Mouse (Mus musculus): ENCODE data around the gene Il21r. TPM values are rescaled to one million over a fixed set of nuclear protein-coding genes. Genes with fewer than 3 reads are reported as not detected.
A peak's percentile ranks its signal among the peaks of the same experiment; 100 is the strongest.

Gene Il21r
- polyA plus RNA-seq, 1 experiment from 2014 or later: 0.18 TPM

DNA sequence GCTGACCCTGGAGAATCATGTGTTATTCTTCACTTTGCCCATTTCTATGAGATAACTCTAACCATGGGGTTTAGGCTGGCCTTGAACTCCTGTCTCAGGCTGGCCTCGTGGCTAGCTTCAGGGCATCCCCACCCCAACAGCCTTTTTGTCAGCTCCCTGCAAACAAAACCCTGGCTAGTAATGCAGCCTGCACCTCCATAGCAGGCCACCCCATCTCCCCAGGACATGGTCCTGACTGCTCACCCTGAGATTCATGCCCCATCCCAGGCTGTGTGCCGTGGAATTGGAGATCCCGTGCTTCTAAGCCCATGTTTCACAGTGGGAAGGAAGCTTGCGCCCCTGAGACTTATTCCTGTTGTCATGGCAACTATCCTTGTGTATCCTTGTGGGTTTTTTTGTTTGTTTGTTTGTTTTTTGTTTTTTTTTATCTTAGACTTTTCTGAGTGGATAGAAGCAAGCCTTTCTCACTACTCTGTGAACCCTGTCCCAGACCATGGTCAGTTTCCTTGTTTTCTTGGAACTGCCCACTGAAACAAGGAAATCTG, 44.8 kb upstream of the Il21r start:
- ATAC-seq (replicated peaks; ENCODE audit: low FRiP score, low read depth): no peak
- Histone ChIP-seq H3K9ac (ENCODE audit: low read depth, low read length) (no peak overlapping the region), H3K4me2 (ENCODE audit: low read length) (no peak overlapping the region), H3K9me3 (replicated peaks; ENCODE audit: low read length) (no peaks in the 10 kb centered on the region), H3K36me3 (ENCODE audit: insufficient read depth, low read length) (no peaks in the 10 kb centered on the region), H3K27me3 (ENCODE audit: insufficient read depth, low read length) (no peaks in the 10 kb centered on the region), H3K4me3 (replicated peaks; ENCODE audit: low read depth, low read length) (no peak overlapping the region), H3K27ac (peak overlapping the region; percentile 5), H3K4me1 (replicated peaks; ENCODE audit: insufficient read depth, low read length) (peaks cover 11% of the 10 kb centered on the region; the same call in 1 of the 2 replicates)
- 69% methylated on average over 4 of the region's 4 CpGs for WGBS
- TF ChIP-seq CTCF (IDR thresholded peaks at IDR 0.05; ENCODE audit: low read depth): no peak
- no peak for DNase-seq (ENCODE audit: low spot score)

DNA sequence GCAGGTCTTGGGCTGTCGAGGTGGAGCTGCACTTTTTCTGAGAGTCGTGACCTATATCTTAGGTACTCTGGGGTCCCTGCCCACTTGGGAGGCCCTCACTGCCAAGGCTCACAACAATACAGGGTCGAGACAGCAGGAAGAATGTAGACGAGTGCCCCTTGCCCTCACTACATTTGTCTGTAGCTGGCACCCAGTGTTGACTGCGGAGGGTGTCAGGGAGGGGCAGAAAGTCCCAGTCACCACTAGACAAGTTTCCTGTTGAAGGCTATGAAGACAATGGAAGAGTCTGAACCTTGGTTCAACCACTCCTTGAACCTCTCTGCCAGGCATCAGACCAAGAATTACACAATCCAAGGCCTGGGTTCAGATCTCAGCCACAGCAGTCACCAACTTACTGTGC, 44.2 kb upstream of the Il21r start:
- Histone ChIP-seq H3K4me3 (replicated peaks; ENCODE audit: low read depth, low read length) (no peak overlapping the region), H3K9me3 (replicated peaks; ENCODE audit: low read length) (no peaks in the 10 kb centered on the region), H3K9ac (ENCODE audit: low read depth, low read length) (no peak overlapping the region), H3K27me3 (ENCODE audit: insufficient read depth, low read length) (no peaks in the 10 kb centered on the region), H3K4me1 (replicated peaks; ENCODE audit: insufficient read depth, low read length) (peaks cover 11% of the 10 kb centered on the region; the same call in 1 of the 2 replicates), H3K27ac (no peak overlapping the region; the same call in 1 of the 2 replicates), H3K4me2 (ENCODE audit: low read length) (no peak overlapping the region), H3K36me3 (ENCODE audit: insufficient read depth, low read length) (no peaks in the 10 kb centered on the region)
- DNase-seq (ENCODE audit: low spot score): no peak
- ATAC-seq (replicated peaks; ENCODE audit: low FRiP score, low read depth): no peak
- no peak for TF ChIP-seq CTCF (IDR thresholded peaks at IDR 0.05; ENCODE audit: low read depth)
- 52% methylated on average over 5 of the region's 5 CpGs for WGBS

DNA sequence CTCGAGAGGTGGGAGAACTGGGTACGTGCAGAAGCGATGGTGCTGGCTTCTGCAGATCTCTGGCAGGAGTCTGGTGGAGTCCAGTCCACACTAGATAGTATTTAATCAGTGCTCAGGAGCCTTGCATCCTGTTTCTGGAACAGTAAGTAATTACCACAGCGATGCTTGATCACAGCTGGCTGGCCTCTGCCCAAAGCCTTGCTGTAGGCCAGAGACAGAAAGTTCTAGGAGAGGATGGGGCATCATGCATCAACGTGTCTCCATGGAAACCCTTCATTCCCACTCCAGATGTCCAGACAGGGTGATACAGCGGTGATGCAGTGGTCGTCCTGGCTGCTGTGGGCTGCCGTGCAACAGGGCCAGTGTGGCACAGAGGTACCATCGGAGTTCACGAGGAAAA, 43.7 kb upstream of the Il21r start:
- Histone ChIP-seq H3K4me3 (replicated peaks; ENCODE audit: low read depth, low read length) (no peak overlapping the region), H3K36me3 (ENCODE audit: insufficient read depth, low read length) (no peaks in the 10 kb centered on the region), H3K9me3 (replicated peaks; ENCODE audit: low read length) (no peaks in the 10 kb centered on the region), H3K27me3 (ENCODE audit: insufficient read depth, low read length) (no peaks in the 10 kb centered on the region), H3K9ac (ENCODE audit: low read depth, low read length) (no peak overlapping the region), H3K27ac (no peak overlapping the region), H3K4me1 (replicated peaks; ENCODE audit: insufficient read depth, low read length) (peaks cover 11% of the 10 kb centered on the region; the same call in 1 of the 2 replicates), H3K4me2 (ENCODE audit: low read length) (no peak overlapping the region)
- no peak for TF ChIP-seq CTCF (IDR thresholded peaks at IDR 0.05; ENCODE audit: low read depth)
- no peak for ATAC-seq (replicated peaks; ENCODE audit: low FRiP score, low read depth)
- 81% methylated on average over 10 of the region's 10 CpGs for WGBS
- no peak for DNase-seq (ENCODE audit: low spot score)

DNA sequence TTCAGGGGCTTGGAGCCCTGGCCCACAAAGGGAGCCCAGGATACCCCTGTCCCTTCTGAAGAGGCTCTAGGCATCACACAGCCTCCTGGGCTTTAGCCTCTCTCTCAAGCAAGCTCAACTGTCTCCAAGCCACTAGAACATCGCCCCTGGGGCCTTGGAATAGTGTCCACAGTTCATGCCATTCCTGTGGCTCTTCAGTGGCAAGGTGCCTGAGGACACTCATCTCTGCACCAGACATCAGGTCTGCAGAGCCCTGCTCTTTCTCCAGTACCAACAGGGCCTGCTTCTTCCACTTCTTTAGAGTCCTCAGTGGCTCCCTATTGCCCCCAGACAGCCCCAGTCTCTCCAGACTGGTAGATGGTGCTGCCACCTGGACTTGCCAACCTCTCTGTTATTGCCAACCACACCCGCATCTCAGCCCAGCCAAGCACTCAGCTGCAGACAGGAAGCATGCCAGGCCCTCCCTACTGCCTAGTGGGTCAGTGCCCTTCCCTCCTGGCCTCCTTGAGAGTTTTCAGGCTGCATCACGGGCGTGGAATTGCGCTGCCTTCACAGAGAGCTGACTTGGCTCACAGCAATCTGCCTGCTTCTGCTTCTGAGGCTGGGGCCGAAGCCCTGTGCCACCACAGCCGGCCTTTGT, 43.0 kb upstream of the Il21r start:
- 0 out of 2 replicates have a peak overlapping the region, but pooled peaks have one; percentile 8 for H3K27ac ChIP-seq

DNA sequence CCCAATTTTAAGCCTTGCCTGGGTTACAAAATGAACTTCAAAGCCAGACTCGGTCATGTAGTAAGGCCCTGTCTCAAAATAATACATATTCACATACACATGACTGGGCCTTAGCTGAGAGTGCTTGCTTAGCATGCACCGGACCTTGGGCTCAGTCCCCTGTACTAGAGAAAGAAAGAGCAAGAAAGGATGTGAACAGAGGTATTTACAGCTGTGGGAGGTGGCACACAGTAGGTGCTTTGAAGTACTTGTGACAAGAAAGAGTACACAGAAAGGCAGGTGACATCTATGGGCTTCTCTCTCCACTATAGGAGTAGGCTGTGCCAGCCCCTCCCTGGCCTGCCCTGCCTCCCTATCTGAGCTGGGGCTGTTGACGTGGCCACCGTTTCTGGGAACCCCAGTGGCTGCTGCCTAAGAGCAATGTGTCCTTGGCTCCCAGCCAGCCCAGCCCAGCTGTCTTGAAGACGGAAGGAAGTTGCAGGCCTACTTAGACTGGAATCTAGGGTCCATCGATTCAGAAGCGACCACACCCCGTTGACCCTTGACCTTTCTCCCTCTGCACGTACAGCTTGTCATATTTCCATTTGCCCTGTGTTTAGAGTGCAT, 42.0 kb upstream of the Il21r start:
- Histone ChIP-seq H3K27ac (no peak overlapping the region), H3K36me3 (ENCODE audit: insufficient read depth, low read length) (0 out of 2 replicates have a peak, but pooled peaks cover 11% of the 10 kb centered on the region), H3K9ac (ENCODE audit: low read depth, low read length) (no peak overlapping the region), H3K4me2 (ENCODE audit: low read length) (no peak overlapping the region), H3K27me3 (ENCODE audit: insufficient read depth, low read length) (no peaks in the 10 kb centered on the region), H3K4me3 (replicated peaks; ENCODE audit: low read depth, low read length) (no peak overlapping the region), H3K4me1 (replicated peaks; ENCODE audit: insufficient read depth, low read length) (peaks cover 11% of the 10 kb centered on the region; the same call in 1 of the 2 replicates), H3K9me3 (replicated peaks; ENCODE audit: low read length) (no peaks in the 10 kb centered on the region)
- no peak for TF ChIP-seq CTCF (IDR thresholded peaks at IDR 0.05; ENCODE audit: low read depth)
- ATAC-seq (replicated peaks; ENCODE audit: low FRiP score, low read depth) (peak; percentile 44; the same call in 1 of the 2 replicates), DNase-seq (ENCODE audit: low spot score) (peak; percentile 68)
- WGBS: 41% methylated on average over 9 of the region's 9 CpGs

More for the DNA sequence above, 43.0 kb upstream of the Il21r start:
- H3K4me1 ChIP-seq (replicated peaks; ENCODE audit: insufficient read depth, low read length): peaks cover 11% of the 10 kb centered on the region; the same call in 1 of the 2 replicates
- DNase-seq (ENCODE audit: low spot score) (no peak), ATAC-seq (replicated peaks; ENCODE audit: low FRiP score, low read depth) (no peak)
- H3K27me3 ChIP-seq (ENCODE audit: insufficient read depth, low read length): no peaks in the 10 kb centered on the region
- H3K4me2 ChIP-seq (ENCODE audit: low read length): no peak overlapping the region
- H3K4me3 ChIP-seq (replicated peaks; ENCODE audit: low read depth, low read length): no peak overlapping the region
- TF ChIP-seq CTCF (IDR thresholded peaks at IDR 0.05; ENCODE audit: low read depth): no peak
- 76% methylated on average over 7 of the region's 7 CpGs for WGBS
- 0 out of 2 replicates have a peak, but pooled peaks cover 6% of the 10 kb centered on the region for H3K36me3 ChIP-seq (ENCODE audit: insufficient read depth, low read length)
- 0 out of 2 replicates have a peak overlapping the region, but pooled peaks have one; percentile 4 for H3K9ac ChIP-seq (ENCODE audit: low read depth, low read length)
- H3K9me3 ChIP-seq (replicated peaks; ENCODE audit: low read length): no peaks in the 10 kb centered on the region

DNA sequence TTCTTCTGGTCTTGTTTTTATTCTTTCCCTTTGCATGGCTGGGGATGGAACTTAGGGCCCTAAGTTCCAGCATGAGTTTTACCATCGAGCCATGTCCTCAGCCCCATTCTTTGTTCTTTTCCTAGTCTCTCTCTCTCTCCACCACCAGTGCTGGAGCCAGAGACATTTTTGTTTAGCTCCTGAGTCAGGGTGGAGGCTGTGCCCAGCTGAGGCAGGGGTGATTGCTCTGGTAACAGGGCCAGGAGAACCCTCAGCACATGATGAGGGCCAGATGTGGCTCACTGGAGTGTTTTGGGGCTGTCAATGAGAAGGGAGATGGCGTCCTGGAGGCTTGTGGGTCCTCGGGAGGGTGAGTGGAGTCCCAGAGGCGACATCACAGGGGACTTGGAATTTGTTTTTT, 40.8 kb upstream of the Il21r start:
- TF ChIP-seq CTCF (IDR thresholded peaks at IDR 0.05; ENCODE audit: low read depth): no peak
- no peak overlapping the region for H3K4me3 ChIP-seq (replicated peaks; ENCODE audit: low read depth, low read length)
- H3K4me2 ChIP-seq (ENCODE audit: low read length): no peak overlapping the region
- no peaks in the 10 kb centered on the region for H3K27me3 ChIP-seq (ENCODE audit: insufficient read depth, low read length)
- no peak for ATAC-seq (replicated peaks; ENCODE audit: low FRiP score, low read depth)
- no peaks in the 10 kb centered on the region for H3K9me3 ChIP-seq (replicated peaks; ENCODE audit: low read length)
- H3K9ac ChIP-seq (ENCODE audit: low read depth, low read length): no peak overlapping the region
- no peak for DNase-seq (ENCODE audit: low spot score)
- H3K36me3 ChIP-seq (ENCODE audit: insufficient read depth, low read length): 0 out of 2 replicates have a peak, but pooled peaks cover 17% of the 10 kb centered on the region
- peaks cover under 1% of the 10 kb centered on the region; the same call in 1 of the 2 replicates for H3K4me1 ChIP-seq (replicated peaks; ENCODE audit: insufficient read depth, low read length)
- WGBS: 70% methylated on average over 4 of the region's 4 CpGs
- H3K27ac ChIP-seq: no peak overlapping the region

Data from kidney, postnatal 0 days (tissue).